ENCODE assay signal across 15 mouse cellular contexts in genomic region chr5:12997440-12997839, GRCm38 (mm10).
"Had no signal": no experiment of that assay in that cellular context is flagged by ENCODE, and none has a peak within 500 bp of the region (broad histone marks: within the 10 kb centered on the region; RNA-seq: fewer than 3 reads in every experiment).

No protein-coding gene starts in this region.

- H3K27ac ChIP-seq: neural tube, embryonic 15.5 days; stomach, embryonic 15.5 days; stomach, postnatal 0 days had no signal

- H3K9ac ChIP-seq: neural tube, embryonic 15.5 days; stomach, embryonic 15.5 days had no signal

- H3K27me3 ChIP-seq: neural tube, embryonic 15.5 days; stomach, embryonic 15.5 days had no signal

- H3K4me3 ChIP-seq: neural tube, embryonic 15.5 days; stomach, embryonic 15.5 days had no signal

- H3K4me1 ChIP-seq: neural tube, embryonic 15.5 days; stomach, embryonic 15.5 days had no signal

- H3K4me2 ChIP-seq: neural tube, embryonic 15.5 days; stomach, embryonic 15.5 days had no signal

- DNase-seq: retina, postnatal 1 day; right cerebral cortex, adult 18-20 months; right cerebral cortex, postnatal 14 days; right cerebral cortex, postnatal 25 days; right cerebral cortex, postnatal 4 days; spleen, adult 18-20 months; thymus, adult 18-20 months; thymus, adult 2 months; thymus, postnatal 14 days; thymus, postnatal 25 days; thymus, postnatal 36 days; thymus, postnatal 4 days had no signal

- H3K36me3 ChIP-seq: neural tube, embryonic 15.5 days; stomach, embryonic 15.5 days had no signal

- H3K9me3 ChIP-seq: neural tube, embryonic 15.5 days; stomach, embryonic 15.5 days had no signal
